Mouse (Mus musculus) lung, embryonic 15.5 days (tissue): ENCODE measurements at regions not wholly inside any gene's neighbourhood (a gene's known extent, or its start where the extent isn't known, plus 50 kb on each side); places are given as distances from the start of the nearest gene placed in this dataset.
A peak's percentile ranks its signal among the peaks of the same experiment; 100 is the strongest.

Experiments
- ATAC-seq: fragments of 200-750 bp; cut with Nextera tagmentation; 2 replicates; pipeline ENCODE4 v1.8.0; 2017; ENCODE audit warnings: moderate number of reproducible peaks, borderline replicate concordance; ENCODE audit not compliant: low FRiP score, low TSS enrichment; ENCODE audit errors: extremely low read depth
- H3K27ac ChIP-seq: fragments of 300-500 bp; sonication (generic); 2 replicates; pipeline ENCODE4 v1.5.1; 2015; ENCODE audit warnings: moderate library complexity, mild to moderate bottlenecking, inconsistent platforms
- H3K27me3 ChIP-seq: fragments of 300-500 bp; sonication (generic); 2 replicates; pipeline ENCODE4 v1.6.1; 2015; ENCODE audit warnings: inconsistent platforms
- H3K36me3 ChIP-seq: fragments of 300-500 bp; sonication (generic); 2 replicates; pipeline ENCODE4 v1.6.1; 2015; ENCODE audit warnings: inconsistent platforms
- H3K4me1 ChIP-seq: fragments of 300-500 bp; sonication (generic); 2 replicates; pipeline ENCODE4 v1.6.1; 2015; ENCODE audit warnings: inconsistent platforms
- H3K4me2 ChIP-seq: fragments of 300-500 bp; sonication (generic); 2 replicates; pipeline ENCODE4 v1.6.1; 2015; ENCODE audit warnings: inconsistent platforms, mild to moderate bottlenecking, moderate library complexity
- H3K4me3 ChIP-seq: fragments of 300-500 bp; sonication (generic); 2 replicates; pipeline ENCODE4 v1.5.1; 2015; ENCODE audit warnings: mild to moderate bottlenecking, inconsistent platforms
- H3K9ac ChIP-seq: fragments of 300-500 bp; sonication (generic); 2 replicates; pipeline ENCODE4 v1.6.1; 2015; ENCODE audit warnings: inconsistent platforms
- H3K9me3 ChIP-seq: fragments of 300-500 bp; sonication (generic); 2 replicates; pipeline ENCODE4 v1.6.1; 2016; ENCODE audit warnings: inconsistent platforms
- WGBS: fragments of 180-500 bp; shearing (Covaris S2); methylation state at CpG from one replicate; pipeline ENCODE4 v1.1.7; 2015; 5-methylcytosine and 5-hydroxymethylcytosine counted together

GRCm38 (mm10) chr17:47317651-47318050, 51.0 kb upstream of the Mrps10 start:
- Histone ChIP-seq H3K4me3 (no peak overlapping the region), H3K27me3 (no peaks in the 10 kb centered on the region), H3K36me3 (peaks cover 47% of the 10 kb centered on the region), H3K4me1 (no peaks in the 10 kb centered on the region), H3K9me3 (no peaks in the 10 kb centered on the region), H3K27ac (no peak overlapping the region), H3K9ac (no peak overlapping the region), H3K4me2 (no peak overlapping the region)
- ATAC-seq: no peak
- WGBS: 82% methylated on average over 11 of the region's 11 CpGs

- H3K27me3 ChIP-seq: no peaks in the 10 kb centered on the region
- no peaks in the 10 kb centered on the region for H3K4me1 ChIP-seq
- 91% methylated on average over 7 of the region's 7 CpGs for WGBS
- H3K4me3 ChIP-seq: no peak overlapping the region
- H3K36me3 ChIP-seq: peaks cover 32% of the 10 kb centered on the region
- no peaks in the 10 kb centered on the region for H3K9me3 ChIP-seq
- H3K4me2 ChIP-seq: no peak overlapping the region
- no peak overlapping the region for H3K9ac ChIP-seq
- no peak for ATAC-seq
- H3K27ac ChIP-seq: no peak overlapping the region
Measured at GRCm38 (mm10) chr17:47313162-47313561, 55.5 kb upstream of the Mrps10 start.

- Histone ChIP-seq H3K27me3 (no peaks in the 10 kb centered on the region), H3K9me3 (no peaks in the 10 kb centered on the region), H3K4me3 (no peak overlapping the region), H3K36me3 (peaks cover 30% of the 10 kb centered on the region), H3K9ac (no peak overlapping the region), H3K4me1 (no peaks in the 10 kb centered on the region), H3K4me2 (no peak overlapping the region), H3K27ac (peak overlapping the region; percentile 53)
- whole genome bisulfite sequencing: 57% methylated on average over 5 of the region's 5 CpGs
- ATAC-seq: peak; percentile 41; the same call in 1 of the 2 replicates
Measured at GRCm38 (mm10) chr17:47311272-47311671, 57.4 kb upstream of the Mrps10 start.

- H3K4me3 ChIP-seq: no peak overlapping the region
- no peaks in the 10 kb centered on the region for H3K9me3 ChIP-seq
- no peak overlapping the region for H3K9ac ChIP-seq
- 78% methylated on average over 13 of the region's 13 CpGs for WGBS
- no peaks in the 10 kb centered on the region for H3K27me3 ChIP-seq
- 0 out of 2 replicates have a peak, but pooled peaks cover 4% of the 10 kb centered on the region for H3K4me1 ChIP-seq
- H3K4me2 ChIP-seq: no peak overlapping the region
- H3K27ac ChIP-seq: no peak overlapping the region
- 0 out of 2 replicates have a peak, but pooled peaks cover 5% of the 10 kb centered on the region for H3K36me3 ChIP-seq
- ATAC-seq: no peak
Measured at GRCm38 (mm10) chr17:47306027-47306761, 62.5 kb upstream of the Mrps10 start.

GRCm38 (mm10) chr17:47304463-47305199, 64.1 kb upstream of the Mrps10 start:
- 49% methylated on average over 8 of the region's 8 CpGs for WGBS
- H3K27ac ChIP-seq: no peak overlapping the region
- no peak overlapping the region for H3K4me3 ChIP-seq
- H3K4me1 ChIP-seq: 0 out of 2 replicates have a peak, but pooled peaks cover 4% of the 10 kb centered on the region
- no peak overlapping the region for H3K4me2 ChIP-seq
- H3K36me3 ChIP-seq: 0 out of 2 replicates have a peak, but pooled peaks cover 5% of the 10 kb centered on the region
- no peaks in the 10 kb centered on the region for H3K9me3 ChIP-seq
- no peak overlapping the region for H3K9ac ChIP-seq
- no peak for ATAC-seq
- no peaks in the 10 kb centered on the region for H3K27me3 ChIP-seq

GRCm38 (mm10) chr17:47303600-47303999, 65.1 kb upstream of the Mrps10 start:
- H3K9me3 ChIP-seq: no peaks in the 10 kb centered on the region
- H3K9ac ChIP-seq: no peak overlapping the region
- H3K27me3 ChIP-seq: no peaks in the 10 kb centered on the region
- H3K27ac ChIP-seq: no peak overlapping the region
- H3K4me1 ChIP-seq: 0 out of 2 replicates have a peak, but pooled peaks cover 4% of the 10 kb centered on the region
- ATAC-seq: no peak
- no peak overlapping the region for H3K4me3 ChIP-seq
- H3K36me3 ChIP-seq: 0 out of 2 replicates have a peak, but pooled peaks cover 5% of the 10 kb centered on the region
- 83% methylated on average over 3 of the region's 3 CpGs for WGBS
- no peak overlapping the region for H3K4me2 ChIP-seq

- no peak for ATAC-seq
- Histone ChIP-seq H3K4me3 (no peak overlapping the region), H3K9ac (no peak overlapping the region), H3K27me3 (no peaks in the 10 kb centered on the region), H3K4me1 (peaks cover 33% of the 10 kb centered on the region), H3K27ac (no peak overlapping the region), H3K9me3 (no peaks in the 10 kb centered on the region), H3K4me2 (no peak overlapping the region), H3K36me3 (no peaks in the 10 kb centered on the region)
- 84% methylated on average over 6 of the region's 6 CpGs for WGBS
Measured at GRCm38 (mm10) chr17:47298396-47298919, 70.2 kb upstream of the Mrps10 start.

- Histone ChIP-seq H3K4me1 (peaks cover 37% of the 10 kb centered on the region), H3K27ac (no peak overlapping the region), H3K9me3 (no peaks in the 10 kb centered on the region), H3K4me2 (no peak overlapping the region), H3K4me3 (no peak overlapping the region), H3K27me3 (no peaks in the 10 kb centered on the region), H3K36me3 (no peaks in the 10 kb centered on the region), H3K9ac (no peak overlapping the region)
- WGBS: 82% methylated on average over 8 of the region's 8 CpGs
- ATAC-seq: no peak
Measured at GRCm38 (mm10) chr17:47297965-47298364, 70.7 kb upstream of the Mrps10 start.

GRCm38 (mm10) chr17:47296709-47297450, 71.8 kb upstream of the Mrps10 start:
- peaks cover 37% of the 10 kb centered on the region for H3K4me1 ChIP-seq
- WGBS: 79% methylated on average over 9 of the region's 9 CpGs
- H3K36me3 ChIP-seq: no peaks in the 10 kb centered on the region
- no peak overlapping the region for H3K4me3 ChIP-seq
- no peak overlapping the region for H3K4me2 ChIP-seq
- H3K9ac ChIP-seq: no peak overlapping the region
- no peaks in the 10 kb centered on the region for H3K9me3 ChIP-seq
- no peaks in the 10 kb centered on the region for H3K27me3 ChIP-seq
- H3K27ac ChIP-seq: peak overlapping the region; percentile 91
- ATAC-seq: no peak

GRCm38 (mm10) chr17:47295315-47296011, 73.2 kb upstream of the Mrps10 start:
- no peaks in the 10 kb centered on the region for H3K9me3 ChIP-seq
- H3K27ac ChIP-seq: peak overlapping the region; percentile 91
- H3K9ac ChIP-seq: no peak overlapping the region
- H3K27me3 ChIP-seq: no peaks in the 10 kb centered on the region
- H3K4me2 ChIP-seq: peak overlapping the region; percentile 44
- H3K4me1 ChIP-seq: peaks cover 37% of the 10 kb centered on the region
- no peak overlapping the region for H3K4me3 ChIP-seq
- peak; percentile 72 for ATAC-seq
- 23% methylated on average over 17 of the region's 17 CpGs for WGBS
- no peaks in the 10 kb centered on the region for H3K36me3 ChIP-seq

- peak overlapping the region; percentile 91 for H3K27ac ChIP-seq
- H3K27me3 ChIP-seq: no peaks in the 10 kb centered on the region
- WGBS: 29% methylated on average over 5 of the region's 5 CpGs
- H3K36me3 ChIP-seq: no peaks in the 10 kb centered on the region
- no peak overlapping the region for H3K9ac ChIP-seq
- H3K4me3 ChIP-seq: no peak overlapping the region
- peaks cover 37% of the 10 kb centered on the region for H3K4me1 ChIP-seq
- no peak for ATAC-seq
- no peak overlapping the region for H3K4me2 ChIP-seq
- H3K9me3 ChIP-seq: no peaks in the 10 kb centered on the region
Measured at GRCm38 (mm10) chr17:47294091-47294534, 74.6 kb upstream of the Mrps10 start.
